Mouse (Mus musculus): ENCODE measurements at regions not wholly inside any gene's neighbourhood (a gene's known extent, or its start where the extent isn't known, plus 50 kb on each side); places are given as distances from the start of the nearest gene placed in this dataset.

- no peak for DNase-seq (ENCODE audit: low spot score in 2 of 2)
Observed at GRCm38 (mm10) chrX:97434327-97434726, 57.3 kb upstream of the Eda2r start.

- DNase-seq (ENCODE audit: low spot score in 2 of 2): peak; percentile 22 to 49
Observed at GRCm38 (mm10) chrX:97431391-97431803, 54.4 kb upstream of the Eda2r start.
